Mouse (Mus musculus) cerebellum, postnatal 25 days (tissue): ENCODE results near the gene Mybpc3.

ENCODE experiments used
- DNase-seq, 2 experiments: peaks; one replicate each; pipeline ENCODE4 v3.0.0; 2021; ENCODE audit warnings: mixed read lengths in 2 of 2

Gene Mybpc3

GRCm38 (mm10) chr2:91117585-91118275, at the start of gene Mybpc3:
TSS of gene Mybpc3 (plus strand) at chr2:91118144.
- peak in 1 of 2 experiments; percentile 29 for DNase-seq

DNA sequence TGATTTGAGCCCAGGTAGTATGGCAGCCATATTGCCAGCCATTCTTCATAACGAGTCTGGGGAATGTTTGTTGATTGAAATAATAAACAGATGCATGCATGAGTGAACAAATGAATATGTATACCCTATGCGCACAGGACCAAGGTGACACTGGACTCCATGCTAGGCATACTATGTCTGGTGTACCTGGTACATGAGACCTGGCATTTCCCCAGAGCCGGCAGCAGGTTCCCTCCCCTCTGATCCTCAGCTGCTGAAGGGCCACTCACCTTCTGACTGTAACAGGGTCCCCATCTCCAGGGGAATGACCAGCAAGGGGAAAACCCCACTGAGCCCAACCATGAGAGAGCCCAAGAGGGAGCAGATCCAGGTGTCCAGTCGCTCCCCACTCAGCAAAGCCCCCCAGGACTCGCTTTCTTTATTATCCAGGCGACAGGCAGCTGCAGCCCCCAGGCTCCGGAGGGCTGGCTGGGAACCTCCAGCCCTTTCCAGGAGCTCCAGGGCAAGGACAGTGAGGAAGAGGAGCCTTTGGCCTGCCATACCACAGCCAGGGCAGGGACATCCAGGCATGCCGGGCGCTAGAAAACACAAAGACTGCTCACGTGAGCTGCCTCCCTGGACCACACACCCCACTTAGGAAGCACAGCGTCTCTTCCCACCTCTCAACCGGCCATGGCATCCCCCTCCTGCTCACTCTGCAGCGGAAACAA, 49.6 kb upstream of the Mybpc3 start:
- DNase-seq: no peak

GRCm38 (mm10) chr2:91068872-91069165, 49.1 kb upstream of the Mybpc3 start:
- DNase-seq: no peak

- DNase-seq: peak in 1 of 2 experiments; percentile 34
These were observed 48.5 kb upstream of the Mybpc3 start for GRCm38 (mm10) chr2:91069306-91070000.

GRCm38 (mm10) chr2:91070076-91070800, 47.7 kb upstream of the Mybpc3 start, which contains the start of gene Slc39a13:
TSS of gene Slc39a13 (minus strand) at chr2:91070417.
- DNase-seq: peak; percentile 95 to 98

DNA sequence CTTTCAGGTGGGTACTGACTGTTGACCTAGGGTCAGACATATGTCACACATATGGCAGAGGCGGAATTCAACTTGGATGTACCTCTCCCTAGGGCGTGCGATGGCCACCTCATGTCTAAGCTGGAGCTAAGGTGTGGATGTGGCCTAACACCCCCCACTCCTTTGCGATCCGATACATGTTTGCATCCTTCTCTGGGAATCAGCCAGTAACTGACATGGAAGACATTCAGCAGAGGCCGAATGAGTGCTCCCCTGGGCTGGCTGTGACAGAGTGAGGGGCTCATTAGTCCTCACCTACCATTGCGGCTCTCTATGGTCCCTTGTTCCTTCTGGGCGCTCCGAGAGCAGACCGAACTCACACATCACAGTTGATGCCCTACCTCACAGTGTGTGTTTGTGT, 46.9 kb upstream of the Mybpc3 start:
- DNase-seq: peak in 1 of 2 experiments; percentile 27

DNA sequence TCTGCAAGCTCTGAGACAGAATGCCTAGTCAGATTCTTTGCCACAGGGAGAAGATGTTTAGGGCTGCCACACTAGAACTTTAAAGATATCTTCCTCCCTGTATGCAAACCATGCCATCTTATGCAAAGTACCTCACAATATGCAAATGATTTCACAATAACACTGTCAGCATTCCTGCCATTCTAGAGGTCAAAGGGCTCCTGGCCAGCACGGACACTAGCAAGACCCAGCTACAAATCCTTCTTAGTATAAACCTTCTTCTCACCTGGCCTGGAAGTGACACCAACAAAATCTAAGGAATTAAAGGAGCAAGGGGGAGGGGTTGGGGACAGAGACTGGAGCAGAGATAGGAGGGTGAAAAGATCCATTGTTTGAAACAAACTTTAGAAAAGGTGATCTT, 45.9 kb upstream of the Mybpc3 start:
- no peak for DNase-seq

DNA sequence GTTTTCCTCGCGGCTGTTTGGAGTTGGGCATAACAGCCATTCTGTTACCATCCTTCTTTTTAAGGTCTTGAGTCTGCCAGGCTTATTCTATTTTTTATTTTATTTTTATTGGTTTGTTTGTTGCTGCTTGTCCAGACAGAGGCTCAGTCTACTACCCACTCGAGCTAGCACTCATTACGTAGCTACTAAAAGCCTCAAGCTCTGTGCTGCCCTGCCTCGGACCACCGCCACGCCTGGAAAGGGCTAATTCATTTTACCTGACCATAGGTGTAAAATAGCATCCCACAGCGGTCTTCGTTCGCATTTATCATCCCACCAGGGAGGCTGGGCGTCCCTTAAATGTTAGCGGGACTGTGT, 40.0 kb upstream of the Mybpc3 start:
- DNase-seq: no peak

DNA sequence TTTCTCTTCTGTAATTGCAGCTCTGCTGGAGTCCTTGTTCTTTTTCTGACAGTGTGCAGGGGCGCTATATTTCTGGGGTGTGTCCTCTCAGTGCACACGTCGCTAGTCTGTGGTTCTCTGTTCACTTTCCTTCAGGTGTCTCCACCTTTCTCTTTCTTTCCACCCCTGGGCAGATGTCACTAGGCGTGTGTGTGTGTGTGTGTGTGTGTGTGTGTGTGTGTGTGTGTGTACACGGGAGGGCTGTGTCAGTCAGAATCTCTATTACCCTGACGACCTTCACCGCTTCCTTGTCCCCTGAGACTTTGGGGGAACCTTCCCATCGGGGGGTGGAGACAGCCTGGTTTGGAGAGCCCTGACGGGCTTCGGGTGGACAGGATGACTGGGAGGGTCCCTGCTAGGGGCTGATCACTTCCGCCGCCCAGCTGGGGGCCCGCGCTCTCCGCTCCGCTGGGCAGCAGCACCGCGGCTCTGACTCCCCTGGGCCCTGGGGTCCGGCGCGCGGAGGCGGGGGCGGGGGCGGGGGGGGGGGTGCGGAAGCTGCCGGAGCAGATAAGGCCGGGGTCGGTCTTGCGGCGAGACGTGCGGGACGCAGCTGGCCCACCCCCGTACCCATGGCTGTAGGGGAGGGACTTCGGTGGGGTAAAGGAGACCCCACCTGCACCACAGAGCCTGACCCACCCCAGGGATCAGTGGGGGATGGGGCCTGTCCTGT, 39.5 kb upstream of the Mybpc3 start:
- DNase-seq: no peak

- no peak for DNase-seq
These were observed 38.9 kb upstream of the Mybpc3 start for GRCm38 (mm10) chr2:91079026-91079384.

- no peak for DNase-seq
These were observed 37.0 kb upstream of the Mybpc3 start for GRCm38 (mm10) chr2:91080784-91081513.

- DNase-seq: no peak
These were observed 35.9 kb upstream of the Mybpc3 start, which contains the start of gene Spi1 for GRCm38 (mm10) chr2:91081775-91082695. TSS of gene Spi1 (plus strand) at chr2:91082390.

DNA sequence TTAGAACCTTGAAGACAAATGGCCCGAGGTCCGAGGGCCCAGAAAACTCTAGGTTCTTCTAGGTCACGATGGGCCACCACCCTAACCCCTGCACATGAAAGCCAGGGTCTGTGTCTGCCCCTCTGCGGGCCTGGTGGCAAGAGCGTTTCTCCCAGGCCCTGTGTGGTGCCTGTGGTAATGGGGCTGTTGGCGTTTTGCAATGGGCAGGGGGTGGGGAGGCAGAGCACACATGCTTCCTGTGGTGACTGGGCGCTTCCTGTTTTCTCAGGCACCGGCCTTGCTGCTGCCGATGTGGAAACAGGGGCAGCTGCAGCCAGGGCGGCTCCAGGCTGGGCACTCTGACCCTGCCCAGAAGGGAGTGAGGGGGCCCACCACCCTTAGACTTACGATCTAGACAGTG, 35.1 kb upstream of the Mybpc3 start:
- no peak for DNase-seq

GRCm38 (mm10) chr2:91083366-91083940, 34.5 kb upstream of the Mybpc3 start:
- DNase-seq: no peak

- no peak for DNase-seq
These were observed 33.6 kb upstream of the Mybpc3 start for GRCm38 (mm10) chr2:91084179-91084820.

GRCm38 (mm10) chr2:91085494-91086391, 32.2 kb upstream of the Mybpc3 start:
- DNase-seq: no peak

GRCm38 (mm10) chr2:91086392-91087237, 31.3 kb upstream of the Mybpc3 start:
- no peak for DNase-seq

DNA sequence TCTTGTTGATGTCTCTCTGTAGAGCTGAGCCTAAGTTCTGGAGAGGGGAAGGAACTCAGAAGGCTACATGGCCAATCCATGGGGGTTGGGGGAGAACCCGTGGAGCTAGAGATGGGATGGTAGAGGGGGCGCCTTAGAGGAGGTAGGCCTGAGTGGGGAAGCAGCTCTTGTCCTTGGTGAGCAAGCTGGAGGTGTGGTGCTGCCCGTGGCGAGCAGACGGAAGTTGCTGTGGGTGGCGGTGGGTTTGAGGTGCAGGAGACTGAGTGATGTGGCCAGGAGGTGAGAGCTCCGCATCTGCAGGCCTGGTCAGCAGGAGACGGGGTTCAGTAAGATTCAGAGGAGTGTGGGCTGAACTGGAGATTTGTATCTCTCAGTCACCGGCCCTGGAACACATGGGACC, 30.5 kb upstream of the Mybpc3 start:
- no peak for DNase-seq
